Comparison of ENCODE assay signal across 13 mouse cellular contexts in the genomic region with DNA sequence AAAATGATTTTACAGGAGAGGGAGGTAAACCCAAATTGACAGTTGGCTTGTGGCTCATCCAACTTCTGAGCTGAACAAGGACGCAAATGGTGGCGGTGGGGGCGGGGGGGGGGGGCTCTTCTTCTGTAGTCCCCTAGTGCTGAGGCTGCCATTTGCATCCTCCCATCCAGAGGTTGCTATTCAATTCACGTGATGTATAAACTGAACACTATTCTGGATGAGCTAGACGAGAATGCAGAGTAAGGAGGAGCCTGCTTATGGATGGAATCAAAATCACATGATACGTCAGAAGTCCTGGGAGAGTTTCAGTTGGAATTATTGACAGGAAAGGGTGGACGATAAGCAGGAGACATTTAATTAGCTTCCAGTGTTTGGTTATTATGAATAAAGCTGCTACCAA.
A peak's percentile ranks its signal among the peaks of the same experiment; 100 is the strongest.
DNase-seq lines count a peak whose midpoint lies in the region; ATAC-seq and TF ChIP-seq lines count a peak whose summit lies in the region.
"Had no signal": no experiment of that assay in that cellular context is flagged by ENCODE, and none has a peak within 500 bp of the region (broad histone marks: within the 10 kb centered on the region; RNA-seq: fewer than 3 reads in every experiment).

No protein-coding gene starts in this region.

- no peak overlapping the region for H3K4me3 ChIP-seq in embryonic facial prominence, embryonic 12.5 days
- no peak overlapping the region for H3K4me3 ChIP-seq in forebrain, postnatal 0 days (ENCODE audit: low read depth, low read length)
- no peak overlapping the region for H3K4me3 ChIP-seq in limb, embryonic 12.5 days (replicated peaks)
- no peak overlapping the region for H3K4me3 ChIP-seq in neural tube, embryonic 13.5 days
- H3K4me3 ChIP-seq in heart, embryonic 11.5 days (ENCODE audit: low read depth, low read length): no peak overlapping the region

- no peaks in the 10 kb centered on the region for H3K9me3 ChIP-seq in embryonic facial prominence, embryonic 12.5 days
- H3K9me3 ChIP-seq in forebrain, postnatal 0 days (ENCODE audit: low read length): no peaks in the 10 kb centered on the region
- no peaks in the 10 kb centered on the region for H3K9me3 ChIP-seq in limb, embryonic 12.5 days
- no peaks in the 10 kb centered on the region for H3K9me3 ChIP-seq in neural tube, embryonic 13.5 days
- H3K9me3 ChIP-seq in heart, embryonic 11.5 days (replicated peaks; ENCODE audit: control insufficient read depth, low read length): no peaks in the 10 kb centered on the region

- WGBS in embryonic facial prominence, embryonic 12.5 days: 18% methylated on average over 7 of the region's 7 CpGs
- 10% methylated on average over 7 of the region's 7 CpGs for WGBS in forebrain, postnatal 0 days
- 29% methylated on average over 7 of the region's 7 CpGs for whole genome bisulfite sequencing in limb, embryonic 12.5 days
- WGBS in neural tube, embryonic 13.5 days: 28% methylated on average over 7 of the region's 7 CpGs
- 35% methylated on average over 7 of the region's 7 CpGs for WGBS in heart, embryonic 11.5 days (ENCODE audit: insufficient replicate concordance)

- 0 out of 2 replicates have a peak overlapping the region, but pooled peaks have one; percentile 5 for H3K4me2 ChIP-seq in embryonic facial prominence, embryonic 12.5 days (replicated peaks)
- peak overlapping the region; percentile 19; the same call in 1 of the 2 replicates for H3K4me2 ChIP-seq in forebrain, postnatal 0 days (ENCODE audit: low read depth)
- peak overlapping the region; percentile 47; the same call in 1 of the 2 replicates for H3K4me2 ChIP-seq in limb, embryonic 12.5 days
- H3K4me2 ChIP-seq in neural tube, embryonic 13.5 days: 0 out of 2 replicates have a peak overlapping the region, but pooled peaks have one; percentile 30
- H3K4me2 ChIP-seq in heart, embryonic 11.5 days: no peak overlapping the region

- no peak overlapping the region for H3K9ac ChIP-seq in embryonic facial prominence, embryonic 12.5 days
- H3K9ac ChIP-seq in forebrain, postnatal 0 days: no peak overlapping the region
- H3K9ac ChIP-seq in limb, embryonic 12.5 days (replicated peaks): no peak overlapping the region
- no peak overlapping the region for H3K9ac ChIP-seq in neural tube, embryonic 13.5 days
- H3K9ac ChIP-seq in heart, embryonic 11.5 days (ENCODE audit: low read depth, low read length): no peak overlapping the region

- no peak; the same call in 1 of the 2 replicates for ATAC-seq in embryonic facial prominence, embryonic 12.5 days (ENCODE audit: insufficient number of reproducible peaks, insufficient read depth, low FRiP score, low TSS enrichment)
- peak; percentile 69 for ATAC-seq in forebrain, postnatal 0 days
- no peak for ATAC-seq in limb, embryonic 12.5 days (ENCODE audit: insufficient number of reproducible peaks, insufficient read depth, low FRiP score, low TSS enrichment, low read depth)
- ATAC-seq in neural tube, embryonic 13.5 days (ENCODE audit: low read depth): no peak; the same call in 1 of the 2 replicates
- ATAC-seq in heart, embryonic 11.5 days (replicated peaks; ENCODE audit: insufficient number of reproducible peaks, low FRiP score, low TSS enrichment): no peak
- ATAC-seq in monocyte, adult 5-6 weeks (replicated peaks; ENCODE audit: insufficient number of reproducible peaks, low FRiP score, low TSS enrichment, poor library complexity, severe bottlenecking): no peak
- ATAC-seq: intestine, embryonic 16.5 days had no signal

- no peaks in the 10 kb centered on the region for H3K27me3 ChIP-seq in embryonic facial prominence, embryonic 12.5 days
- H3K27me3 ChIP-seq in forebrain, postnatal 0 days (ENCODE audit: insufficient read depth, low read length): no peaks in the 10 kb centered on the region
- no peaks in the 10 kb centered on the region for H3K27me3 ChIP-seq in limb, embryonic 12.5 days
- H3K27me3 ChIP-seq in neural tube, embryonic 13.5 days: no peaks in the 10 kb centered on the region
- no peaks in the 10 kb centered on the region for H3K27me3 ChIP-seq in heart, embryonic 11.5 days (ENCODE audit: control insufficient read depth, insufficient read depth, low read length)

- DNase-seq in forebrain, postnatal 0 days: no peak
- DNase-seq in right cerebral cortex, postnatal 4 days: no peak
- DNase-seq: cerebellum, adult 11 months; kidney, postnatal 10 days; layer of hippocampus, postnatal 36 days; lung, postnatal 36 days; spleen, adult 18-20 months had no signal

- H3K36me3 ChIP-seq in embryonic facial prominence, embryonic 12.5 days: no peaks in the 10 kb centered on the region
- H3K36me3 ChIP-seq in forebrain, postnatal 0 days (ENCODE audit: insufficient read depth): no peaks in the 10 kb centered on the region
- no peaks in the 10 kb centered on the region for H3K36me3 ChIP-seq in limb, embryonic 12.5 days
- H3K36me3 ChIP-seq in neural tube, embryonic 13.5 days: no peaks in the 10 kb centered on the region
- H3K36me3 ChIP-seq in heart, embryonic 11.5 days (ENCODE audit: control insufficient read depth, insufficient read depth, low read length): no peaks in the 10 kb centered on the region

- no peak for TF ChIP-seq CTCF in forebrain, postnatal 0 days (IDR thresholded peaks at IDR 0.05; ENCODE audit: low read depth)

- H3K27ac ChIP-seq in embryonic facial prominence, embryonic 12.5 days: no peak overlapping the region
- H3K27ac ChIP-seq in forebrain, postnatal 0 days (ENCODE audit: low read depth, low read length): no peak overlapping the region
- H3K27ac ChIP-seq in limb, embryonic 12.5 days: no peak overlapping the region
- H3K27ac ChIP-seq in neural tube, embryonic 13.5 days (replicated peaks): no peak overlapping the region
- no peak overlapping the region for H3K27ac ChIP-seq in heart, embryonic 11.5 days (ENCODE audit: low read depth, low read length)

- peaks cover 10% of the 10 kb centered on the region; the same call in 1 of the 2 replicates for H3K4me1 ChIP-seq in embryonic facial prominence, embryonic 12.5 days
- H3K4me1 ChIP-seq in forebrain, postnatal 0 days (ENCODE audit: insufficient read depth): no peaks in the 10 kb centered on the region
- peaks cover 14% of the 10 kb centered on the region for H3K4me1 ChIP-seq in limb, embryonic 12.5 days (replicated peaks)
- H3K4me1 ChIP-seq in neural tube, embryonic 13.5 days (replicated peaks): peaks cover 6% of the 10 kb centered on the region
- H3K4me1 ChIP-seq in heart, embryonic 11.5 days (ENCODE audit: control insufficient read depth, insufficient read depth, low read length): no peaks in the 10 kb centered on the region
